Mouse (Mus musculus) ZHBTc4 (cell line): ENCODE measurements at regions not wholly inside any gene's neighbourhood (a gene's known extent, or its start where the extent isn't known, plus 50 kb on each side); places are given as distances from the start of the nearest gene placed in this dataset.
"Not testable (repeated sequence)": the region's sequence is repeated elsewhere in the genome, so short reads cannot be mapped to it uniquely, and the experiment has no call there.

Experiments used
- DNase-seq: peaks from one replicate; pipeline ENCODE4 v3.0.0-alpha.2; 2011; ENCODE audit warnings: low read depth, low spot score

DNA sequence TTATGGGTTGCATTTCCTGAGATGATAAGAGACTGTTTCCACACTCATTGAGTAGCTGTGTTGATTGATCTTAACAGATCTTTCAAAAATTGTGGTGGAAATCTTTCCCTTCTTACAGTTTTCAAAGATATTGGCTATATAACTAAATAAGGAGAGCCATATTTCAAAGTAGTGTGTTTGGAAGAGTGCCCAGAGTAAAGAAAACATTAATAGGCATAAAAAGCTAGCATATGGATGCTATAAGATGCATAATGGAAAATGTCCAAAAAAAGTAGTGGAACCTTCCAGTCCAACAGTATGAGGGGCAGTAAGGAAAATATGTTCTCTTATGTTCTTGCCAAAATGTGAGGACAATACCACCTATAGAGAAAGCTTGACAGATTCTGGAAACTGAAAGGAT, 137.2 kb upstream of the Speer3 start:
- no peak for DNase-seq

DNA sequence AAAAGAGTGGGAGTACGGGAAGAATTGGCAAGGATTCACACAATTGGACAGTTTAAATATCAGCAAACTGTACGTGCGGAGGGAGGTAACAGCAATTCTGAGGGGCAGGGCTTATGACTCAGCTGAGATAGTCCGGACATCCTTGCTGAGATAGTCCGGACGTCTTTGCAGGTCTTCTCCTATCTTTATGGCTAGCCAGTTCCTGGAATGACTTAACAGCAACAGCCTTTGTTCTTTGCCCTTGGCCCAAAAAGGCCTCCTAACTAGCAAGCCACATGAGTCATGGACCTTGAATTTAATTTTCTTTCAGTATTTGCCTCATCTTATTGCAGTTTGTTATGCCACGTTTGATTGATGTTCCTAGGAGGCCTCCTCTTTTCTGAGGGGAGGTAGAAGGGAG, 133.1 kb upstream of the Speer3 start:
- DNase-seq: not testable (repeated sequence)

GRCm38 (mm10) chr5:13659514-13659913, 131.9 kb upstream of the Speer3 start:
- no peak for DNase-seq

GRCm38 (mm10) chr5:13667444-13667843, 124.0 kb upstream of the Speer3 start:
- DNase-seq: no peak

DNA sequence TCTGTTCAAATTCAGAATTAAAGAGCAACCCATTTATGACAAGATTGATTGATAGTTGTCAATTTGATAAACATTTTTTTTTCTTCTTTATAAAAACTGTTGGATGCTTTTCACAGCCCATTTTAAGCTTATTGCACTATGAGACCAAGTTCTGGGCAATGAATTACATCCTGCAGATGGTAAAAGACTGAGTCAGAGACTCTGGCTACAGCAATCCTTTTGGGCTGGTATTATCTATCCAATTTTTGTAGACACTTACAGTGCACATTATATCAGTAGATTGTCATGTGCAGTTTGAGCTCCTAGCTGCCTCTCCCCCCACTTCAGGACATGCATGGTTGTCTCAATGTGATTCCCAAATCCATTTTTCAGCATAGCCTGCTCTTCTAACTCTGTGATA, 122.6 kb upstream of the Speer3 start:
- DNase-seq: no peak

DNA sequence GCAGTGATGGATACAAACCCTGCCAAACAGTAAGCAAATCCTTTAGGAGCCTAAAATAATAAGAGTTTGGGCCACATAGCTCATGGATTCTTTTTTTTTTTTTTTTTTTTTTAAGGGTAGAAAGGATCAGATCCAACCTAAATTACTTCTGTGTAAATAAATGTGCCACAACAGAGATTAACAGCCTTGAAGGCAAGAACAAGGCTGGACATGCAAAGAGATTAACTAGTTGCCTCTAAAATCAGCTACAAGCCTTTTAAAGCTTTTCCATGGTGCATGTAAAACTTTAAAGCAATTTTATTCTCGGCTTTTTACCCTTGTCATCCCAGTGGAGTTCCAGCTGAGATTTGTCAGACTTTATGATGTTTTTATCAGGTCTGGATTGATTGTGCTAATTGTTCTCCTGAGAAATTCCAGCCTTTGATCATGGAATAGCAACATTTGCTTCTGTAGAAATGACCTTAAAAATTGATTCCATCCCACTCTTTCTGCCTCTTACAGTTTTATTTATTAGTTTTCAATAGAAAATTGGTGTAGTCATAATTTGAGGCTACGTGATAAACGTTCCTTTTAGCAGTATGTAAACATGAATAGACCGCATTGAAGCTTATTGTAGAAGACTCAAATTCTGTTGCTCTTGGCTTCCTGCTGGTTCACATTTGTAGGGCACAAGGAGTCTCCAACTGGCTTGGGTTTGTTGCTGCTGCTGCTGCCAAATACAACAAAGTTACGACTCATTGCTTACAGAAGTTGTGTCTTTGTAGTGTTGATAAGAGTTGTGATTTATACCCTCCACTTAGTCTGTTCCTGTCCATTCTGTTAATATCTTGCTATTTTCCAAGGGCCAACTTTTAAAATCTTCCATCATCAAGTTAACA, 100.3 kb upstream of the Speer3 start:
- DNase-seq: no peak

- peak; percentile 71 for DNase-seq
Measured at GRCm38 (mm10) chr5:13694847-13695246, 96.6 kb upstream of the Speer3 start.
